Mouse (Mus musculus): Measurements from ENCODE around the gene Rftn2. TPM values are rescaled to one million over a fixed set of nuclear protein-coding genes. Genes with fewer than 3 reads are reported as not detected.

Rftn2 gene
- polyA plus RNA-seq, 1 experiment from 2014 or later = 13.8 TPM

DNA sequence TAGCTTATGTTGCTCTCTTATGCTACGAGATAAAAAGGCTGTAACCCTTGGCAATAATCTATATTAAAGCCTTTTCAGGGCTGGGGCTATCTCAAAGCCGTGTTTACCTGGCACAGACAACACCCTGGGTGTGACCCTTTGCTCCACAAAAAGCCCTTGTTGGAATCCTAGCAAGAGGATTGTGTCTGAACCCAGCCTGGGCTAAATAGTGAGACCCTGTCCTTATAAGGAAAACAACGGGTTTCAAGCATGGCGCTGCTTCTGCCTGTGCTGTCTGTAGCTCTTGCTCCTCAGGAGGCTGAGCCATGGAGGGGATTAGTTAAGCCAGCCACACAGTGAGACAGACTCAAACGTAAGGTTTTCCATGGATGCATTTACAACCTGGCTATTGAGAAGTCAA lies 63.8 kb downstream of the Rftn2 start:
- Histone ChIP-seq H3K9ac (no peak overlapping the region), H3K36me3 (no peaks in the 10 kb centered on the region), H3K27ac (no peak overlapping the region), H3K4me1 (no peaks in the 10 kb centered on the region), H3K4me3 (no peak overlapping the region), H3K4me2 (no peak overlapping the region), H3K9me3 (no peaks in the 10 kb centered on the region), H3K27me3 (no peaks in the 10 kb centered on the region)
- 74% methylated on average over 5 of the region's 5 CpGs for WGBS
- ATAC-seq (ENCODE audit: borderline replicate concordance, extremely low read depth, low FRiP score, low TSS enrichment) = no peak

DNA sequence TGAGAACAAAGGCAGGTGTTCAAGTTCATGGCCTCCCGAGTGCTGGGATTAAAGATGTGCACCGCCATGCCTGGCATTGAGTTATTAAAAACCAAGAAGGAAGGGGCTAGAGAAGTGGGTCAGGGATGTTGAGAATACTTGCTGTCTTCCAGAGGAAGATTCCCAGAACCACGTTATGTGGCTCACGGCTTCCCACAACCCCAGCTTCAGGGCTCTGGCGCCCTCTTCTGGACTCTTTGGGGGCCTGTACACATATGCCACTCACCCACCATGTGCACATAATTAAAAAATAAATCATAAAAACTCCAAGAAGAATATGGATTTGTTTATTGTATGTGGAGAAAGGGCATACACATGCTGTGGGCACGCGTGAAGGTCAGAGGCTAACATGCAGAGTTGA lies 64.7 kb downstream of the Rftn2 start:
- WGBS = 68% methylated on average over 7 of the region's 7 CpGs
- Histone ChIP-seq H3K9me3 (no peaks in the 10 kb centered on the region), H3K4me3 (no peak overlapping the region), H3K4me2 (no peak overlapping the region), H3K27ac (no peak overlapping the region), H3K27me3 (no peaks in the 10 kb centered on the region), H3K9ac (no peak overlapping the region), H3K36me3 (peaks cover 5% of the 10 kb centered on the region), H3K4me1 (no peaks in the 10 kb centered on the region)
- no peak for ATAC-seq (ENCODE audit: borderline replicate concordance, extremely low read depth, low FRiP score, low TSS enrichment)

DNA sequence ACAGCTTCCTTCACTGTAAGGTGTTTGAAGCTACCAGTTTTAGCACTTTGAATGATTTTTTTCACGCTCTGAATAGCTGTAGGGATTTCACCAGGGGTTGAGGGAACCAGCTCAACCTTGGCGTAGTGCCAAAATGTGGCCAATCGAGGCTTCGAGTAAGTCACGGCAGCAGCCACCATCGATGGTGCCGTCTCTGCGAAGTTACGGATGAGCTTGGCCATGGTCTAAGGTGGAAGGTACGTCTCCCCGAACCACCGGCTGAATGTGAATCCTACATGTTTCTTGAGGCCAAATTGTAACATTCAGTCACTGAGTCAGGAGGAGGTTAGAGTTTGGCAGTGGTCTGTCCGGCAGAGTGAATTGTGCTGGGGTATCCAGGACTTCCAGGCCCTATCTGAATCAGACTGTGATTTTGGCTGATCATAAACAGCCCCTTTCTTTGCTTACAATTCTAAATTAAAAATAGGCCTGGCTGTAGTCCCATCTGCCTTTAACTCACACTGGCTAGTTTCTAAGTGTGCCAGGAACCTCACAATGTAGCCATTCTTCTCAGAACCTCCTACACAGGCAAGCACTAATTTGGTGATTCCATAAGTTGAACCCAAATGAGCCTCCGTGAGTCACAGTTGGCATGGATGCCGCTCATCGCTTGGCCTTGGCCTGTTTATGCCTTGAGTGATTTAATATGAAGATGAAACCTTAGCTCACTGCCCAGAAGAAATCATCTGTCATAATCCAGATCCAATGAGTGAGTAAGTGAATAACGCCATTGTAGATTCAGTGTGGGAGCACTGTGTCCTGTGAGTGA lies 65.5 kb downstream of the Rftn2 start:
- H3K27ac ChIP-seq = no peak overlapping the region
- no peaks in the 10 kb centered on the region for H3K9me3 ChIP-seq
- H3K36me3 ChIP-seq = peaks cover 14% of the 10 kb centered on the region
- WGBS = 88% methylated on average over 17 of the region's 17 CpGs
- H3K4me3 ChIP-seq = no peak overlapping the region
- H3K4me1 ChIP-seq = no peaks in the 10 kb centered on the region
- ATAC-seq (ENCODE audit: borderline replicate concordance, extremely low read depth, low FRiP score, low TSS enrichment) = no peak
- H3K4me2 ChIP-seq = no peak overlapping the region
- no peak overlapping the region for H3K9ac ChIP-seq
- no peaks in the 10 kb centered on the region for H3K27me3 ChIP-seq

DNA sequence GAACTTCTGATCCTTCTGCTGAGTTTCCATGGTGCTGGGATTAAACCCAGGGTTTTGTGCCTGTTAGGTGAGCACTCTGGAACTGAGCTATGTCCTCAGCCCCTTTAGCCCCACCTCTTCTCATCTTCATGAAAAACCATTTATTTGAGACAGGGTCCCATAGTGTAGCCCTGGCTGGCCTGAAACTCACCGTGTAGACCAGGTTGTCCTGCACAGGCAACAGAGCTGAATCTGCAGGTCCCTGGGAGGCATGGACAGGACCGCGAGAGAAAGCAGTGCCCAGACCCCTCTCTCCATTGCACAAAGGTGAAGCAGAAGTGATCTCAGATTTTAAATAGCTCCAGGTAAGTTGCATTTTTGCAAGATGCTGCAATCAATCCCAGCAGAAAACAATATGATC lies 66.4 kb downstream of the Rftn2 start:
- Histone ChIP-seq H3K4me1 (no peaks in the 10 kb centered on the region), H3K4me3 (no peak overlapping the region), H3K9ac (no peak overlapping the region), H3K4me2 (no peak overlapping the region), H3K27ac (no peak overlapping the region), H3K27me3 (no peaks in the 10 kb centered on the region), H3K36me3 (peaks cover 22% of the 10 kb centered on the region), H3K9me3 (no peaks in the 10 kb centered on the region)
- 92% methylated on average over 3 of the region's 3 CpGs for WGBS
- ATAC-seq (ENCODE audit: borderline replicate concordance, extremely low read depth, low FRiP score, low TSS enrichment) = no peak

DNA sequence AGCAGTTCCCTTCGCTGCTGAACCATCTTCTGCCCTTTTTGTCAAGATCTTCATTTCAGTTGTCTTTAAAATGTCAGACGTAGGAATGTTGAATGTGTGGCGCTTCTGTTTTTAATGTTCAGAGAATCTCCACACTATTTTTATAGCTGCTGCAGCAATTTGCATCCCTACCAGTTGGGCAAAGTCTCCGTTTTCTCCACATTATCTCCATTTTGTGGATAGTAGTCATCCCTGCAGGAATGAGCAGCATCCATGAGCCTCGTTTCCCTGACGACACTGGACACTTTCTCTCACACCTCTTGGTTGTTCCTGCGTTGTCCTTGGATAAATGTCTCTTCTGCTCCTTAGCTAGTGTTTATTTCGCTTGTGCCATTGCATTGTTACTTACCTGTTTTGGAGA lies 67.8 kb downstream of the Rftn2 start:
- ATAC-seq (ENCODE audit: borderline replicate concordance, extremely low read depth, low FRiP score, low TSS enrichment) = no peak

DNA sequence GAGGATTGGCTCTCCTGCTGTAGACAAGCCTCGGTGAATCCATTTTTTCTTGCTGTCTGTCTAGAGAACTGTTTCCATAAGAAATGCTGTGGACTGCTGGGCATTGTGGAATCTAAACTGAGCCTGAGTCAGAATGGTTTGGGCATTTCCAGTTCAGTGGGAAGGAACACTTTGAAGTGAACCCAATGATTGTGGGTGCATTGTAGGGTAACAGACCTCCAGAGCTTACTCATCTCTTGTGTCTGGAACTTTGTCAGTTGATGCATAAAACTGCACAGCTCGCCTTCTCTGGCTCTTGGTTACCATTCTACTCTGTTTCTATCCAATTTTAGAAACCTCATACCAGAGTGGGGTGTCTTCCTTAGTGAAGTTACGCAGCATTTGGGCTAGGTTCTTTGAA lies 68.4 kb downstream of the Rftn2 start:
- ATAC-seq (ENCODE audit: borderline replicate concordance, extremely low read depth, low FRiP score, low TSS enrichment) = no peak
- Histone ChIP-seq H3K4me1 (no peaks in the 10 kb centered on the region), H3K27ac (no peak overlapping the region), H3K4me3 (no peak overlapping the region), H3K9me3 (no peaks in the 10 kb centered on the region), H3K9ac (no peak overlapping the region), H3K4me2 (no peak overlapping the region), H3K36me3 (peaks cover 27% of the 10 kb centered on the region), H3K27me3 (no peaks in the 10 kb centered on the region)
- 89% methylated on average over 3 of the region's 3 CpGs for WGBS

More for the DNA sequence above, 67.8 kb downstream of the Rftn2 start:
- no peak overlapping the region for H3K27ac ChIP-seq
- no peaks in the 10 kb centered on the region for H3K27me3 ChIP-seq
- H3K4me3 ChIP-seq = no peak overlapping the region
- no peak overlapping the region for H3K4me2 ChIP-seq
- no peaks in the 10 kb centered on the region for H3K9me3 ChIP-seq
- H3K36me3 ChIP-seq = peaks cover 27% of the 10 kb centered on the region
- WGBS = 89% methylated on average over 8 of the region's 8 CpGs
- no peaks in the 10 kb centered on the region for H3K4me1 ChIP-seq
- no peak overlapping the region for H3K9ac ChIP-seq

DNA sequence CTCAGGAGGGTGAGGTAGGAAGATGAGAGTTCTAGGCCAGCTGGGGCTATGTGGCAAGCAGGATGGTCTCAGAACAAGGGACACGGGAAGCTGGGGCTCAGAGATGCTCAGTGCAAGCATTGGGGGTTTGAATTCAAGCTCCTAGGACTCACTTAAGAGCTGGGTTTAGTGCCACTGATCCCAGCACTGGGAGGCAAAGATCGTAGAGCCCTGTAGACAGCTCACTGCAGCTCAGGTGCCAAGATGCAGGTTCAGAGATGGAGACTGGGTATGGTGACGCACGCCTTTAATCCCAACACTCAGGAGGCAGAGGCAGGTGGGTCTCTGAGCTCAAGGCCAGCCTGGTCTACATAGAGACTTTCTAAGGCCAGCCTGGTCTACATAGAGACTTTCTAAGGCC lies 69.3 kb downstream of the Rftn2 start:
- ATAC-seq (ENCODE audit: borderline replicate concordance, extremely low read depth, low FRiP score, low TSS enrichment) = no peak
- H3K36me3 ChIP-seq = peaks cover 30% of the 10 kb centered on the region
- no peak overlapping the region for H3K4me3 ChIP-seq
- 95% methylated on average over 4 of the region's 4 CpGs for WGBS
- H3K9me3 ChIP-seq = no peaks in the 10 kb centered on the region
- no peak overlapping the region for H3K4me2 ChIP-seq
- H3K27me3 ChIP-seq = no peaks in the 10 kb centered on the region
- H3K4me1 ChIP-seq = no peaks in the 10 kb centered on the region
- no peak overlapping the region for H3K27ac ChIP-seq
- no peak overlapping the region for H3K9ac ChIP-seq

DNA sequence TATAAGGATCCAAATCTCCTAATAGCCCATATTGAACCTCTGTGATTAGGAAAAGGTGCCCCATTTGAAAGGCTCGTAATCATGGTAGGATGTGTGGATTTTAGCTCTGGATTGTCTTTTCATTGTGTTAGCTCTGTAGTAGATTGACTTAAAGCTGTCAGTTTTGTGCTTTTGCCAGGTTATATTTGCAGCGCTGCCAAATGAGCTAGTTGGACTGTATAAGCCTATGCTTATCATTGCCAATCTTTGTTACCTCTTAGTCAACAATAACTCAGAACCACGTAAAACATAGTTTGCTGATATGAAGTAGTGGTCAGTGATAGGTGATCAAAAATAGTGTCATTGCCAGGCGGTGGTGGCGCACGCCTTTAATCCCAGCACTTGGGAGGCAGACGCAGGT lies 81.0 kb downstream of the Rftn2 start:
- Histone ChIP-seq H3K9me3 (no peaks in the 10 kb centered on the region), H3K36me3 (peaks cover 38% of the 10 kb centered on the region)
- WGBS = 89% methylated on average over 7 of the region's 7 CpGs

DNA sequence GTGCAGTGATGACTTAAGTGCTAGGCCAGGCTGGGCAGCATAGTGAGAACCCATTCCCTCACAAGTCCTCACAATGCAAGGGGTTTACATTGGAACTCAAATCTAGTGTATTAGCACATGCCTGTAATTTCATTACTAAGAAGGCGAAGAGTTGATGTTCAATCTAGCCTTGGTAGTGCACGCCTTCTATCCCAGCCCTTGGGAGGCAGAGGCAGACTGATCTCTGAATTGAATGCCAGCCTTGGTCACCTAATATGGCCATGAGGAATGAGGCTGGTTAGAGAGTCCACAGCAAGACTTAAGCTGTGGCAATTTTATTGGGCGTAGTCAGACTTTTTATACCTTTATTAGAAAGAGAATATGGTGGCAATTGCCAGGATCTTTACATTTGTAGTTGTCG lies 82.2 kb downstream of the Rftn2 start:
- Histone ChIP-seq H3K9me3 (no peaks in the 10 kb centered on the region), H3K4me1 (no peaks in the 10 kb centered on the region), H3K9ac (no peak overlapping the region), H3K27me3 (no peaks in the 10 kb centered on the region), H3K27ac (no peak overlapping the region), H3K4me2 (no peak overlapping the region), H3K4me3 (no peak overlapping the region), H3K36me3 (peaks cover 39% of the 10 kb centered on the region)
- ATAC-seq (ENCODE audit: borderline replicate concordance, extremely low read depth, low FRiP score, low TSS enrichment) = no peak
- WGBS = 95% methylated on average over 4 of the region's 4 CpGs

More for the DNA sequence above, 81.0 kb downstream of the Rftn2 start:
- Histone ChIP-seq H3K27me3 (no peaks in the 10 kb centered on the region), H3K9ac (no peak overlapping the region), H3K27ac (no peak overlapping the region), H3K4me1 (no peaks in the 10 kb centered on the region), H3K4me3 (no peak overlapping the region), H3K4me2 (no peak overlapping the region)
- ATAC-seq (ENCODE audit: borderline replicate concordance, extremely low read depth, low FRiP score, low TSS enrichment) = no peak

DNA sequence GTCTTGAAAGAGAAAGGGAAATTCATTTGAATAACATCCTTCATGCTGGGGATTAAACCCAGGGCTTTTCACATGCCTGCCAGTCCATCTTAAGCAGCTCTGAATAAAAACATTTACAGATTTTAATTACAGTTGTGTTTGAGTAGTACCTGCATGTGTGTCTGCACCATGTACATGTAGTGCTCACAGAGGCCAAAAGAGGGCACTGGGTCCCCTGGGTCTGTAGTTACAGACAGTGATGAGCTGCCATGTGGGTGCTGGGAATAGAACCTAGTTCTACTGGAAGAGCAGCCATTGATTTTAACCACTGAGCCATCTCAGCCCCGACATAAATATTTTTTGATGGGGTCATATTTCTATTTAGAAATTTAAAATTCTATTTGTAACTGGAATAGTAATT lies 90.7 kb downstream of the Rftn2 start:
- no peak overlapping the region for H3K27ac ChIP-seq
- WGBS = 93% methylated on average over 1 of the region's 1 CpGs
- H3K27me3 ChIP-seq = no peaks in the 10 kb centered on the region
- peaks cover 12% of the 10 kb centered on the region for H3K4me1 ChIP-seq
- H3K4me2 ChIP-seq = no peak overlapping the region
- H3K36me3 ChIP-seq = peaks cover 28% of the 10 kb centered on the region; the same call in 1 of the 2 replicates
- no peak overlapping the region for H3K4me3 ChIP-seq
- no peak for ATAC-seq (ENCODE audit: borderline replicate concordance, extremely low read depth, low FRiP score, low TSS enrichment)
- no peaks in the 10 kb centered on the region for H3K9me3 ChIP-seq
- no peak overlapping the region for H3K9ac ChIP-seq

DNA sequence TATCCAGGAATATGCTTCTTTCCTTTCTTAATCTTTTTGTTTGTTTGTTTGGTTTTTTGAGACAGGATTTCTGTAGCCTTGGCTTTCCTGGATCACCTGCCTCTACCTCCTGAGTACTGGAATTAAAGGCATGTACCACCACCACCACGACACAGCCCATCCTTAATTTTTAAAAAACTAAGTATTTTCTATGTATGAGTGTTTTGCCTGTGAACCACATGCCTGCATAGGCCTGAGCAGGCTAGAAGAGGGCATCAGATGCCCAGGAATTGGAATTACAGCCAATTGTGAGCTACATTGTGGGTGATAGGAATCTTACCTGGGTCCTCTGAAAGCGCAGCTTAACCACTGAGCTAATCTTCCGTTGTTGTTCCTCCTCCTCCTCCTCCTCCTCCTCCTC lies 92.3 kb downstream of the Rftn2 start:
- no peak overlapping the region for H3K4me3 ChIP-seq
- peaks cover 16% of the 10 kb centered on the region; the same call in 1 of the 2 replicates for H3K36me3 ChIP-seq
- no peak for ATAC-seq (ENCODE audit: borderline replicate concordance, extremely low read depth, low FRiP score, low TSS enrichment)
- H3K27ac ChIP-seq = no peak overlapping the region
- no peaks in the 10 kb centered on the region for H3K9me3 ChIP-seq
- H3K4me2 ChIP-seq = no peak overlapping the region
- no peaks in the 10 kb centered on the region for H3K27me3 ChIP-seq
- peaks cover 12% of the 10 kb centered on the region for H3K4me1 ChIP-seq
- 92% methylated on average over 3 of the region's 3 CpGs for WGBS
- H3K9ac ChIP-seq = no peak overlapping the region

DNA sequence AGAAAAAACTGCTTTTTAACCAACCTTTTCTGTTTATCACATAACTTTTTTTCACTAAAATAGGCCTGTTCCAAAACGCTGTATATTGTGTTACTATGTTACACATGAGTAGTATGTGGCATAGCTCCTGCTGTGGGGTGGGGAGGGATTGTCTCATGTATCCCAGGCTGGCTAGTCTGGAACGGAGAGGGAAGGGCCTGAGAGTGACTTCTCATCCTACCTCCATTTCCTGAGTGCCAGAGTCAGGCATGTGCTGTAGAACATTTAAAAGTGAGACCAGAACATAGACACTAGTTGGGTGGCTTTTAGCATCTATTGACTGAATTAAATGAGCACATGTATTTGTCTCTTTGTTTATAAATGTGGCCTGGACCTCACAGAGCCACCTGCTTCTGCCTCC lies 93.4 kb downstream of the Rftn2 start:
- WGBS = 52% methylated on average over 2 of the region's 2 CpGs
- H3K27ac ChIP-seq = no peak overlapping the region
- H3K9ac ChIP-seq = no peak overlapping the region
- H3K4me2 ChIP-seq = no peak overlapping the region
- H3K27me3 ChIP-seq = no peaks in the 10 kb centered on the region
- H3K4me1 ChIP-seq = peaks cover 12% of the 10 kb centered on the region
- H3K36me3 ChIP-seq = peaks cover 13% of the 10 kb centered on the region; the same call in 1 of the 2 replicates
- ATAC-seq (ENCODE audit: borderline replicate concordance, extremely low read depth, low FRiP score, low TSS enrichment) = no peak
- no peaks in the 10 kb centered on the region for H3K9me3 ChIP-seq
- H3K4me3 ChIP-seq = no peak overlapping the region

Measured in lung, embryonic 15.5 days (tissue).